Mouse (Mus musculus) hindbrain, embryonic 14.5 days (tissue): ENCODE measurements around the gene Gm21586. TPM values are rescaled to one million over a fixed set of nuclear protein-coding genes. Genes with fewer than 3 reads are reported as not detected.
"Not testable (repeated sequence)": the region's sequence is repeated elsewhere in the genome, so short reads cannot be mapped to it uniquely, and the experiment has no call there.

ENCODE experiments used
- ATAC-seq: fragments of 200-750 bp; cut with Nextera tagmentation; 2 replicates; pipeline ENCODE4 v1.8.0; 2017; ENCODE audit warnings: moderate number of reproducible peaks, mild to moderate bottlenecking, moderate TSS enrichment, moderate library complexity; ENCODE audit not compliant: low FRiP score
- DNase-seq: peaks from one replicate; pipeline ENCODE4 v3.0.0-alpha.2; 2015; ENCODE audit warnings: low spot score
- H3K27ac ChIP-seq: fragments of 300-500 bp; sonication (generic); 2 replicates; pipeline ENCODE4 v1.5.1; 2014; ENCODE audit warnings: mild to moderate bottlenecking, moderate library complexity
- H3K27me3 ChIP-seq: fragments of 300-500 bp; sonication (generic); 2 replicates; pipeline ENCODE4 v1.6.1; 2014; ENCODE audit warnings: mild to moderate bottlenecking, low read length, mixed read lengths; ENCODE audit not compliant: control insufficient read depth, insufficient read depth
- H3K36me3 ChIP-seq: fragments of 300-500 bp; sonication (generic); replicated peaks from 2 replicates; pipeline ENCODE4 v1.6.1; 2014; ENCODE audit not compliant: control insufficient read depth, insufficient read depth
- H3K4me1 ChIP-seq: fragments of 300-500 bp; sonication (generic); replicated peaks from 2 replicates; pipeline ENCODE4 v1.6.1; 2014; ENCODE audit warnings: antibody characterized with exemption, low read length, mixed read lengths; ENCODE audit not compliant: control insufficient read depth, insufficient read depth
- H3K4me2 ChIP-seq: fragments of 300-500 bp; sonication (generic); replicated peaks from 2 replicates; pipeline ENCODE4 v1.6.1; 2014; ENCODE audit warnings: mild to moderate bottlenecking, moderate library complexity
- H3K4me3 ChIP-seq: fragments of 300-500 bp; sonication (generic); replicated peaks from 2 replicates; pipeline ENCODE4 v1.5.1; 2014; ENCODE audit warnings: mild to moderate bottlenecking, low read length
- H3K9ac ChIP-seq: fragments of 300-500 bp; sonication (generic); 2 replicates; pipeline ENCODE4 v1.6.1; 2014
- H3K9me3 ChIP-seq: fragments of 300-500 bp; sonication (generic); 2 replicates; pipeline ENCODE4 v1.6.1; 2016; ENCODE audit warnings: low read length; ENCODE audit not compliant: control insufficient read depth
- WGBS: fragments of 180-500 bp; shearing (Covaris S2); extraction: QIAGEN DNeasy Blood & Tissue Kit; methylation state at CpG from one replicate; pipeline ENCODE4 v1.1.7; 2014; 5-methylcytosine and 5-hydroxymethylcytosine counted together
- polyA plus RNA-seq: library from polyadenylated mRNA; unstranded; fragments of >200 nt; fragmentation: Nextera tagmentation; extraction: Ambion mirVana; gene quantifications from 2 replicates; pipeline ENCODE4 v1.2.1, GENCODE M21; 2014

Gene Gm21586
- not detected in 2 replicates for polyA plus RNA-seq

GRCm38 (mm10) chr4:42439078-42439477 is at the start of gene Gm21586:
Gene Gm21586 (plus strand): TSS chr4:42439378.
- DNase-seq, H3K27ac ChIP-seq, H3K4me2 ChIP-seq, H3K4me1 ChIP-seq, H3K9me3 ChIP-seq, H3K36me3 ChIP-seq, H3K9ac ChIP-seq, H3K4me3 ChIP-seq, H3K27me3 ChIP-seq, ATAC-seq: not testable (repeated sequence)
- WGBS: no CpG with 5 or more reads among the region's 18 CpGs

DNA sequence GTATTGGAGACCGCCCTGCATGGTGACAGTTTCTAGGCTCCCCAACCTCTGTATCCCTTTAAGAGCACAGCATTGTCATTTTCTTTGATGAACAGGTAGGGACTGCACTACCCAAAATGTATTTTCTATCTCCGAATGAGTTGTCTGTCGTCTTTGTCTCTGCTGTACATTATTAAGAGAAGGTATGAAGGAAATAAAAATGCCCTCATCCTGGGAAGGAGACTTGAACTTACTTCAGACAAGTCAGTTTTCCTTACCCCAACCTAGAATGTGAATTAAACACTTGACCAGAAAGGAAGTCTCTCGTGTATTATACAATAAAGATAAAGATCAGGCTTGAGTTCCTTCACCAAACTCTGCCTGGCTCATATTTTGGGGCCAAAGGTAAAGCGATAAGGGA is 27.3 kb downstream of the Gm21586 start, which contains the start of gene Gm2163:
Gene Gm2163 (plus strand): TSS at position 301 of the 400 bp plus-strand sequence.
- not testable (repeated sequence) for DNase-seq, H3K9me3 ChIP-seq, H3K27me3 ChIP-seq, H3K4me1 ChIP-seq, H3K27ac ChIP-seq, ATAC-seq, H3K36me3 ChIP-seq, H3K4me3 ChIP-seq, H3K9ac ChIP-seq, H3K4me2 ChIP-seq
- WGBS: no CpG with 5 or more reads among the region's 5 CpGs

Other genes with a start within 250 kb of the Gm21586 start
- not detected in 2 replicates for gene Gm10600, start 198.7 kb upstream of the Gm21586 start, polyA plus RNA-seq
- not detected in 2 replicates for gene Ccl21b, start 183.6 kb upstream of the Gm21586 start, polyA plus RNA-seq
- gene Gm21953, start 145.1 kb upstream of the Gm21586 start, polyA plus RNA-seq: not detected in 2 replicates
- gene Fam205a3, start 121.0 kb upstream of the Gm21586 start, polyA plus RNA-seq: 0.17 TPM in 1 of 2 replicates, not detected in the other
- 0.29 and 0.41 TPM in 2 replicates for gene Gm2163, start 27.4 kb downstream of the Gm21586 start, polyA plus RNA-seq
- gene Fam205a2, start 88.8 kb downstream of the Gm21586 start, polyA plus RNA-seq: 0.17 TPM in 1 of 2 replicates, not detected in the other
- not detected in 2 replicates for gene Gm10591, start 172.8 kb downstream of the Gm21586 start, polyA plus RNA-seq
- gene Gm2564, start 190.3 kb downstream of the Gm21586 start, polyA plus RNA-seq: 0.65 TPM in 1 of 2 replicates, not detected in the other
- not detected in 2 replicates for gene Ccl27b, start 215.9 kb downstream of the Gm21586 start, polyA plus RNA-seq
- gene Il11ra2, start 222.5 kb downstream of the Gm21586 start, polyA plus RNA-seq: not detected in 2 replicates